Mouse (Mus musculus): ENCODE results near the gene Irf1.
A peak's percentile ranks its signal among the peaks of the same experiment; 100 is the strongest.

The Irf1 gene

GRCm38 (mm10) chr11:53813001-53813868 is 43.4 kb downstream of the Irf1 start:
- DNase-seq, result no peak

GRCm38 (mm10) chr11:53814810-53815209 is 45.0 kb downstream of the Irf1 start:
- no peak for DNase-seq

- DNase-seq, result peak; percentile 28
Measured at GRCm38 (mm10) chr11:53816841-53817375, 47.1 kb downstream of the Irf1 start.

GRCm38 (mm10) chr11:53818794-53819193 is 49.0 kb downstream of the Irf1 start:
- DNase-seq, result no peak

- no peak for DNase-seq
Measured at GRCm38 (mm10) chr11:53819511-53819910, 49.7 kb downstream of the Irf1 start.

GRCm38 (mm10) chr11:53820516-53821170 is 50.8 kb downstream of the Irf1 start:
- DNase-seq, result no peak

- no peak for DNase-seq
Measured at GRCm38 (mm10) chr11:53821230-53821944, 51.6 kb downstream of the Irf1 start.

GRCm38 (mm10) chr11:53821945-53822338 is 52.1 kb downstream of the Irf1 start:
- no peak for DNase-seq

- DNase-seq, result no peak
Measured at GRCm38 (mm10) chr11:53825409-53825808, 55.6 kb downstream of the Irf1 start.
